Mouse (Mus musculus) ES-Bruce4 (cell line): Measurements from ENCODE around the gene Mettl25. TPM values are rescaled to one million over a fixed set of nuclear protein-coding genes. Genes with fewer than 3 reads are reported as not detected.

Experiments
- H3K27ac ChIP-seq: 2 replicates; pipeline ENCODE4 v1.5.1; 2012; ENCODE audit warnings: low read length, inconsistent platforms; ENCODE audit not compliant: insufficient read depth
- H3K27me3 ChIP-seq: 2 replicates; pipeline ENCODE4 v1.6.1; 2012; ENCODE audit warnings: mild to moderate bottlenecking, low read length, inconsistent platforms; ENCODE audit not compliant: control insufficient read depth, poor library complexity, insufficient read depth, severe bottlenecking
- H3K36me3 ChIP-seq: 2 replicates; pipeline ENCODE4 v1.6.1; 2012; ENCODE audit warnings: inconsistent platforms, mild to moderate bottlenecking, low read length, moderate library complexity; ENCODE audit not compliant: control insufficient read depth, poor library complexity, insufficient read depth, severe bottlenecking
- H3K4me1 ChIP-seq: one replicate; pipeline ENCODE4 v1.8.1; 2011; ENCODE audit warnings: low read length; ENCODE audit not compliant: control insufficient read depth, insufficient read depth
- H3K4me3 ChIP-seq: 2 replicates; pipeline ENCODE4 v1.5.1; 2011; ENCODE audit warnings: low read depth, mild to moderate bottlenecking, low read length
- H3K9ac ChIP-seq: 2 replicates; pipeline ENCODE4 v1.6.1; 2012; ENCODE audit warnings: low read depth, mild to moderate bottlenecking, inconsistent platforms; ENCODE audit not compliant: poor library complexity, severe bottlenecking
- H3K9me3 ChIP-seq: replicated peaks from 2 replicates; pipeline ENCODE4 v1.6.1; 2012; ENCODE audit warnings: mild to moderate bottlenecking, low read length, inconsistent platforms; ENCODE audit not compliant: control insufficient read depth, poor library complexity, insufficient read depth, severe bottlenecking
- CTCF ChIP-seq: IDR thresholded peaks from one replicate; pipeline ENCODE4 v1.8.1; 2011; ENCODE audit warnings: low read depth, low read length
- EP300 ChIP-seq: IDR thresholded peaks from 2 replicates; pipeline ENCODE4 v1.6.1; 2011; ENCODE audit warnings: low read depth, low read length; ENCODE audit not compliant: insufficient read depth
- POLR2A ChIP-seq: IDR thresholded peaks from one replicate; pipeline ENCODE4 v1.8.1; 2011; ENCODE audit warnings: low read length; ENCODE audit not compliant: insufficient read depth
- polyA plus RNA-seq: library from polyadenylated mRNA; stranded (reverse); fragments of >200 nt; gene quantifications from 2 replicates; pipeline ENCODE4 v1.2.4, GENCODE M21; 2011; ENCODE audit warnings: low read depth; ENCODE audit not compliant: missing spikeins, insufficient read depth, insufficient read length

Mettl25 gene
- polyA plus RNA-seq, 1 experiment = 12.9 TPM

GRCm38 (mm10) chr10:105727353-105727752 lies 113.8 kb downstream of the Mettl25 start:
- H3K9me3 ChIP-seq = no peaks in the 10 kb centered on the region
- no peaks in the 10 kb centered on the region for H3K36me3 ChIP-seq
- TF ChIP-seq POLR2A = no peak
- no peak for TF ChIP-seq EP300
- no peak for TF ChIP-seq CTCF
- no peak overlapping the region for H3K27ac ChIP-seq
- H3K27me3 ChIP-seq = no peaks in the 10 kb centered on the region
- H3K4me3 ChIP-seq = no peak overlapping the region
- no peak overlapping the region for H3K9ac ChIP-seq
- no peaks in the 10 kb centered on the region for H3K4me1 ChIP-seq

GRCm38 (mm10) chr10:105714844-105715243 lies 126.3 kb downstream of the Mettl25 start:
- no peak overlapping the region for H3K27ac ChIP-seq
- no peak overlapping the region for H3K9ac ChIP-seq
- H3K9me3 ChIP-seq = no peaks in the 10 kb centered on the region
- no peaks in the 10 kb centered on the region for H3K36me3 ChIP-seq
- H3K27me3 ChIP-seq = no peaks in the 10 kb centered on the region
- no peaks in the 10 kb centered on the region for H3K4me1 ChIP-seq
- TF ChIP-seq CTCF (no peak), EP300 (no peak), POLR2A (no peak)
- H3K4me3 ChIP-seq = no peak overlapping the region

GRCm38 (mm10) chr10:105714366-105714765 lies 126.8 kb downstream of the Mettl25 start:
- TF ChIP-seq CTCF (no peak), EP300 (no peak)
- H3K36me3 ChIP-seq = no peaks in the 10 kb centered on the region

GRCm38 (mm10) chr10:105713222-105713621 lies 128.0 kb downstream of the Mettl25 start:
- no peak overlapping the region for H3K27ac ChIP-seq
- no peaks in the 10 kb centered on the region for H3K4me1 ChIP-seq
- no peaks in the 10 kb centered on the region for H3K36me3 ChIP-seq
- H3K9me3 ChIP-seq = no peaks in the 10 kb centered on the region
- H3K9ac ChIP-seq = no peak overlapping the region
- TF ChIP-seq CTCF (no peak), EP300 (no peak), POLR2A (no peak)
- no peak overlapping the region for H3K4me3 ChIP-seq
- no peaks in the 10 kb centered on the region for H3K27me3 ChIP-seq

More at GRCm38 (mm10) chr10:105714366-105714765, 126.8 kb downstream of the Mettl25 start:
- H3K9me3 ChIP-seq = no peaks in the 10 kb centered on the region
- H3K27ac ChIP-seq = no peak overlapping the region
- no peaks in the 10 kb centered on the region for H3K27me3 ChIP-seq
- H3K9ac ChIP-seq = no peak overlapping the region
- H3K4me3 ChIP-seq = no peak overlapping the region
- no peaks in the 10 kb centered on the region for H3K4me1 ChIP-seq

Other genes starting within 250 kb of the Mettl25 start
- gene Ccdc59, start 313 bp downstream of the Mettl25 start, polyA plus RNA-seq = 29.1 and 30.9 TPM in 2 replicates